Mouse (Mus musculus): ENCODE measurements around the gene Tmem258.
A peak's percentile ranks its signal among the peaks of the same experiment; 100 is the strongest.

Gene Tmem258

DNA sequence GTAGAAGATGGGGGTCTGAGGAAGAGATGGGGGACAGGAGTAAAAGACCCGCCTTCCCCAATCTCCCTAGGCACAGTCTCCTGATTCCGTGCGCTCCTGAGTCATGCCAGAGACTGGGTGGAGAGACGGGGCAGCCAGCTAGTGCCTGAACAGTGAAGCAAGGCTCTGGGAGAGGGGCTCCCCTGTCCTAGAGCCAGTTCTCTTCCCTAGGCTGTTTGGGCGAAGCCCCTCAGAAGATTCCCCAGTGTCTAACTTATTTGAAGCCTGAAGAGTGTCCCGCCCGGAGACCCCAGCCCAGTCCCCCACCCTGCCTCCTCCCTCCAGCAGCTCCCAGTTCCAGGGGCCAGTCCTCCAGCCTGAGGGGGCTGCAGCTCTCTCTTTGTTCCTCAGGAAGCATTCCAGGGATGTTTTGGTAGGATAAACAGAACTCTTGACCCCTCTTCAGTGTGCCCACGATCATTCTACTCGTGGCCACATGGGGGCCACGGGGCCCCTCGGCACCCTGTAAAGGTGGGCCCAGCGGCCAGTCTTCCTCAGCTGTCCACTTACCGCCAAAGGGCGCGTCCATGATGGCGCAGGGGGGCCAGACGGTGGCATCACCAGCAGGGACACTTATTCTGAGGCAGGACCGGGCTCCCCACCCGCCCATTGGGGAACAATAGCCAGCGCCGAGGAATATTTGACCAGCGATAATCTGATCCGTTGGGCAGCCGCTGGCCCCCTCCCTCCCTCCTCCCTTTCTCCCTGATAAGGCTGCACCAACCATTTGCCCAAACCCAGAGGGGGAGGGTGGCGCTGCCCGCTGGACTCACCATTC is 21.0 kb downstream of the Tmem258 start:
- DNase-seq, result peak in 1 of 2 experiments; percentile 31

- DNase-seq, result peak; percentile 35 to 63
These were observed 22.0 kb downstream of the Tmem258 start for GRCm38 (mm10) chr19:10225767-10226166.

DNA sequence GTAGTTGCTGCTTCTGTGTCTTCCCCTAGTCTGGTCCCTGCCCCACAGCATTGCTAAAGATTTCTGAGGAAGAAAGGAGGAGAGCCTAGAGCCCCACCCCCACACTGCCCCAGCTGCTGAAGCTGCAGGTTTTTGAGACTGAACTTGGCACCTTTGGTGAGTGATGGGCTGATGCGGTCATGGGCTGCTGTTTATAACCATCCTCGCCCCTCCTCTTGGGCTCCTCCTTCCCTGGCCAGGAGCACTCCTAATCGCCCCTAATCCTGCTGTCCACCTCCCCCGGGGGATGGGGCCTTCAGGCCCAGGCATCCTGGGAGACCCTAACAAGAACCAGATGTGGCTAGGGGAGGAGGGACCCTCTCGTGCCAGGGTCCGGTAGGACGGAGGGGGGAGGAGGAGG is 27.2 kb downstream of the Tmem258 start:
- DNase-seq, result peak; percentile 48 to 60

GRCm38 (mm10) chr19:10231871-10232270 is 28.1 kb downstream of the Tmem258 start:
- DNase-seq, result no peak

DNA sequence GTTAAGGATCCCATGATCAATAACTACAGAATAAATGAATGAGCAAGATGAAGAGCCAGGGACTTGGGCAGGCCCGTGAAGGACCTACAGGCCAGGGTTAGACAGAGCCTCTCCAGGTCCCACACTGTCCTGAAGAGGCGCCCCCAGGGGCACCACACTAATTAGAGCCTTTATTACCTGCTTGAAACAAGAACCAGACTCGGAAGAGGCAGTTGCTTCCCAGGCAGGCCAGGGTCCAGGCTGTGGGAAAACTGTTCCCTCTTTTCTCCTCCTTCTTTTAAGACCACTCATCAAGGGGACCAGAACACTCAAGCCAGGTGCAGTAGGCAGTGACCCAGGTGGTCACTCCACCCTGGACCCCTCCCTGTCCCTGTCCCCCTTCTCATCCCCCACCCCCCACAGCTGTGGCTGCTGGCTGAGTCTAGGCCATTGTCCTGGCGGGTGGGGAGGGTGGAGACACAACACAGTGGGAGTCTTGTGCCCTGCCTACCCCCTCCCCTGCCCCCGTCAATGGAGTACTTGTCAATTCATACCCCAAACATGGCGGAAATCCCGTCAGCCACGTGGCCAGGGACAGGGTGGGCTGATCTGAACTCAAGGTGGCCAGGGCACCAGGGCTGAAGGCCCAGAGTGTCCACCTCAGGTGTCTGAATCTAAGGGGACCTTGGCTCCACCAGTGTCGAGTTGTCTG is 28.7 kb downstream of the Tmem258 start:
- DNase-seq, result no peak

GRCm38 (mm10) chr19:10235784-10236565 is 32.2 kb downstream of the Tmem258 start:
- DNase-seq, result peak; percentile 32 to 53

DNA sequence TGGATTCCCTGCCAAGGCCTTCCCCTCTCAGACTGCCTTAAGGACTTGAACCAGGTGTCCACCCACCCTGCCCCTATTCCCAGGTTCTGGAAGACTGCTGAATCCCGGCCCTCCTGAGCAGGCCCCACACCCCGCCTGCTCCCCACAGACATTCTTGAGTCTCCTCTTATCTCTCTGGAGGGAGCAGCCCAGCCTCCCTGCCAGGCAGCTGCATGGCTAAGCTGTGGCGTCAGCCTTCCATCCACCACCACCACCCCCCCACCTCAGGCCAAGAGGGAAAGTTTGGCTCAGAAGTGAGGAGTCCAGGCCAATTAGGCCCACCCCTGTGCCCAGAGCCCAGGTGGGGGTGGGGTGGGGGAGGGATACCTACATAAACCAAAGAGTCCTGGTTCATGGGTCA is 34.7 kb downstream of the Tmem258 start:
- DNase-seq, result no peak

DNA sequence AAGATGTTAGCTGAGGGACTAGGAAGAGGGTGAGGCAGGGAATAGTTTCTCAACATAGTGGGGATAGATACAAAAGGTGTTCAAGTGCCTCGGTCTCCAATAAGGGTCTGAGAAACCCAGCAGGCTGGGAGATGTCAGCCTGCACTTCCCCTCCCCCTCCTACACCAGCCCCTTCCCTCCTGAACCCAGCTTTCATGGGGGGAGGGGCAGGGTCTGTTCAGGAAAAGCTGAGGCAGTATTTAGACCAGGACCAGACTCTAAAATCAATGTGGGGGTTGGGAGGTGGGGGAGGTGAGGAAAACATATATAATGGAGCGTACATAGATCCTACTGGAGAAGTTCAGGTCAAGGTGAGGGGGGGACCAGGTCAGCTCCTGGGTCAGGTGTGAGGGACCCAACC is 35.6 kb downstream of the Tmem258 start:
- DNase-seq, result no peak

- DNase-seq, result no peak
These were observed 36.3 kb downstream of the Tmem258 start for GRCm38 (mm10) chr19:10239975-10240653.

- DNase-seq, result peak; percentile 85 to 90
These were observed 37.0 kb downstream of the Tmem258 start, which contains the start of gene Myrf for GRCm38 (mm10) chr19:10240654-10241305. Myrf (minus strand) TSS chr19:10240748.

DNA sequence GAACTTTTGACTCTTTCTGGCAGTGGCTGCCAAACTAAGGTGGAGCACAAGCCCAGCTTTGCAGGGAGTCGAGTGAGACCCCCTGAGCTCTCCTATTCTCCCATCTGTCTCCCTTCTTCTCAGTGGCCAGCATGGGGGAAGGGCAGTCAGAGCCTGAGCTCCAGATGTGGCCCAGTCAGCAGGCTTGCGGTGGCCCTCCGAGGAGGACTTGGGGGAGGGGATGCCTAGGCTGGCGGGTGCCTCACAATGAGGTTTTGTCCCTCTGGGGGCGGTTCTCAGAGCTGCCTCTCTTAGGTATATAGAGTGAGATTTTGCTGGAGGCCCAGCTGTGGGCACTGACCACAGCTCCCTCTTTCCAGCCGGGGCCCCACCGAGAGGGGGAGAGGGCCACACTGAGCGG is 39.1 kb downstream of the Tmem258 start:
- no peak for DNase-seq

DNA sequence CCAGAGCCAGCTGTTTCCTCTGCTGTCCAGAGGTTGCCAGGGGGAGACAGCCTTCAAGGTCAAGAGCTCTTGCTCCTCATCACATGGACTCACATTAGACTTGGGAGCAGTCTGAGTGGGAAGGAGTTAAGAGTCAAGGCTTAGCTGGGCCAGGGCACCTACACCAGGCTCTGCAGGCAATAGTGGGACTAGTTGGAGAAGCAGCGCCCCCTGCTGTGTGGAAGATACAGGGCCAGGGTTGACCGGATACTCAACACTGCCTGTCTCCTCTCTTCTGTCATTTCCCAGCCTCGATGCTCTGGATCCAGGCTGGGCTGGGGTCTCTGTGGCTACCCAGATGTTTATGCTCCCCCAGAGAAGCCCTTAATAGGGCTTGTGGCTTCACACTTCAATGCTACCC is 40.4 kb downstream of the Tmem258 start:
- peak; percentile 80 to 84 for DNase-seq

GRCm38 (mm10) chr19:10247165-10247564 is 43.4 kb downstream of the Tmem258 start:
- DNase-seq, result peak; percentile 38 to 57

GRCm38 (mm10) chr19:10248128-10248527 is 44.3 kb downstream of the Tmem258 start:
- peak; percentile 78 to 86 for DNase-seq
